ENCODE assay signal across 8 mouse cellular contexts in genomic region chr9:13497690-13498333, GRCm38 (mm10). TPM values are rescaled to one million over a fixed set of nuclear protein-coding genes. Genes with fewer than 3 reads are reported as not detected.
A peak's percentile ranks its signal among the peaks of the same experiment; 100 is the strongest.
DNase-seq lines count a peak whose midpoint lies in the region; ATAC-seq and TF ChIP-seq lines count a peak whose summit lies in the region.
"Had no signal": no experiment of that assay in that cellular context is flagged by ENCODE, and none has a peak within 500 bp of the region (broad histone marks: within the 10 kb centered on the region; RNA-seq: fewer than 3 reads in every experiment).

No protein-coding gene starts in this region.

- 31% methylated on average over 7 of the region's 7 CpGs for WGBS in heart, postnatal 0 days
- 46% methylated on average over 7 of the region's 7 CpGs for WGBS in lung, postnatal 0 days

- no peak for TF ChIP-seq CTCF in heart, postnatal 0 days (IDR thresholded peaks at IDR 0.05; ENCODE audit: low read depth)
- TF ChIP-seq CTCF in lung, postnatal 0 days (IDR thresholded peaks at IDR 0.05), result no peak

- H3K27ac ChIP-seq in ES-E14 (ENCODE audit: insufficient read depth, low read depth, low read length, poor library complexity, severe bottlenecking), result no peak overlapping the region
- peak overlapping the region; percentile 82 for H3K27ac ChIP-seq in heart, postnatal 0 days (ENCODE audit: low read depth)
- H3K27ac ChIP-seq in lung, postnatal 0 days (ENCODE audit: low read length), result peak overlapping the region; percentile 66

- no peaks in the 10 kb centered on the region for H3K36me3 ChIP-seq in ES-E14 (ENCODE audit: control insufficient read depth, insufficient read depth, low read length, poor library complexity, severe bottlenecking)
- no peaks in the 10 kb centered on the region for H3K36me3 ChIP-seq in heart, postnatal 0 days (replicated peaks; ENCODE audit: control insufficient read depth, insufficient read depth, low read length)
- no peaks in the 10 kb centered on the region for H3K36me3 ChIP-seq in lung, postnatal 0 days (ENCODE audit: insufficient read depth, low read length)

- no peak overlapping the region for H3K4me3 ChIP-seq in ES-E14 (ENCODE audit: insufficient read depth in 1 of 2, low read depth in 1 of 2, low read length in 2 of 2, poor library complexity in 1 of 2, severe bottlenecking in 1 of 2)
- H3K4me3 ChIP-seq in heart, postnatal 0 days (ENCODE audit: low read depth, low read length), result no peak overlapping the region
- no peak overlapping the region for H3K4me3 ChIP-seq in lung, postnatal 0 days (ENCODE audit: low read depth, low read length)
- H3K4me3 ChIP-seq: megakaryocyte, embryonic 14.5 days had no signal

- H3K4me1 ChIP-seq in ES-E14 (ENCODE audit: control insufficient read depth in 2 of 2, insufficient read depth in 2 of 2, low read length in 2 of 2, poor library complexity in 1 of 2), result peaks cover 2 to 3% of the 10 kb centered on the region in 2 experiments; a peak in 1 of 4 replicates
- peaks cover 19% of the 10 kb centered on the region for H3K4me1 ChIP-seq in heart, postnatal 0 days (ENCODE audit: control insufficient read depth, insufficient read depth)
- peaks cover 6% of the 10 kb centered on the region; the same call in 1 of the 2 replicates for H3K4me1 ChIP-seq in lung, postnatal 0 days (ENCODE audit: insufficient read depth, low read depth, low read length)

- no peaks in the 10 kb centered on the region for H3K27me3 ChIP-seq in heart, postnatal 0 days (ENCODE audit: control insufficient read depth, insufficient read depth, low read length)
- no peaks in the 10 kb centered on the region for H3K27me3 ChIP-seq in lung, postnatal 0 days (replicated peaks; ENCODE audit: insufficient read depth, low read length)

- H3K9me3 ChIP-seq in ES-E14 (ENCODE audit: control insufficient read depth, insufficient read depth, low read depth, low read length), result no peaks in the 10 kb centered on the region
- no peaks in the 10 kb centered on the region for H3K9me3 ChIP-seq in heart, postnatal 0 days (replicated peaks; ENCODE audit: control insufficient read depth, low read length)
- no peaks in the 10 kb centered on the region for H3K9me3 ChIP-seq in lung, postnatal 0 days (ENCODE audit: low read length)
- H3K9me3 ChIP-seq: megakaryocyte, embryonic 14.5 days had no signal

- peak; percentile 83 for ATAC-seq in heart, postnatal 0 days (ENCODE audit: insufficient read depth, low read depth)
- peak; percentile 84 for ATAC-seq in lung, postnatal 0 days
- ATAC-seq in activated CD4-positive, CD25-positive, alpha-beta regulatory T cell, adult 4 months, result no peak

- in situ Hi-C loops in ES-E14 (cut with MboI; ENCODE audit: low sequenced_read_pairs in 2 of 2, unreplicated experiment in 2 of 2), result no loop called here

- DNase-seq in ES-E14 (ENCODE audit: low read depth, low spot score) (peak; percentile 42), ZHBTc4 (ENCODE audit: low read depth, low spot score) (peak; percentile 89)
- DNase-seq in heart, postnatal 0 days (ENCODE audit: low spot score), result peak; percentile 58
- DNase-seq in lung, postnatal 0 days (ENCODE audit: low spot score), result peak; percentile 56
- no peak for DNase-seq in thymus, postnatal 14 days
- DNase-seq in thymus, postnatal 0 days (ENCODE audit: low spot score), result no peak

- TF ChIP-seq EP300 in heart, postnatal 0 days (IDR thresholded peaks at IDR 0.05; ENCODE audit: low read depth), result 0 out of 2 replicates have a peak, but pooled peaks have one; percentile 38
- peak; percentile 19; the same call in 1 of the 2 replicates for TF ChIP-seq EP300 in lung, postnatal 0 days (IDR thresholded peaks at IDR 0.05)

- no peak overlapping the region for H3K9ac ChIP-seq in ES-E14 (ENCODE audit: insufficient read depth, low read depth, low read length, poor library complexity, severe bottlenecking)
- H3K9ac ChIP-seq in heart, postnatal 0 days (replicated peaks; ENCODE audit: low read depth, low read length), result no peak overlapping the region; the same call in 1 of the 2 replicates
- H3K9ac ChIP-seq in lung, postnatal 0 days (replicated peaks; ENCODE audit: low read depth), result no peak overlapping the region

- no peak overlapping the region for H3K4me2 ChIP-seq in heart, postnatal 0 days (ENCODE audit: low read depth, low read length)
- H3K4me2 ChIP-seq in lung, postnatal 0 days (replicated peaks; ENCODE audit: low read depth, low read length), result no peak overlapping the region

TF ChIP-seq in ES-E14, 5 proteins besides CTCF, POLR2A, EP300 and RAD21:
- TF ChIP-seq MAFK (IDR thresholded peaks at IDR 0.05; ENCODE audit: insufficient read depth, low read depth, low read length) (peak; percentile 51), ZC3H11A (IDR thresholded peaks at IDR 0.05; ENCODE audit: borderline replicate concordance, low read depth, low read length) (no peak), ZNF384 (IDR thresholded peaks at IDR 0.05; ENCODE audit: low read depth, low read length) (no peak)

RNA-seq across cellular contexts. Expression of gene Gm17571, which starts 51.3 kb away (rescaled TPM):
- not detected in 2 replicates for total RNA-seq in ES-E14 (2012; rRNA removed)
- not detected in 2 replicates for total RNA-seq in heart, postnatal 0 days (2014; rRNA removed; ENCODE audit: low replicate concordance)
- polyA plus RNA-seq in heart, postnatal 0 days (2015; fragmentation: Nextera tagmentation; extraction: Ambion mirVana), result not detected in 2 replicates
- not detected in 2 replicates for polyA plus RNA-seq in lung, postnatal 0 days (2015; fragmentation: Nextera tagmentation; extraction: Ambion mirVana)
- not detected in 2 replicates for polyA plus RNA-seq in thymus, postnatal 0 days (2015; fragmentation: Nextera tagmentation; extraction: Ambion mirVana)
- polyA plus RNA-seq in activated CD4-positive, CD25-positive, alpha-beta regulatory T cell, adult 4 months (2017; shearing (Covaris generic)), result not detected

Comparison
In these comparisons a context has a peak if more than half of its experiments do, and no peak if none do; other contexts are left out.
1. DNase-seq: peak in ES-E14 (single experiment), ZHBTc4 (single experiment), heart, postnatal 0 days (single experiment) and lung, postnatal 0 days (single experiment); none in thymus, postnatal 14 days (single experiment) and thymus, postnatal 0 days (single experiment).